8 mouse cellular contexts compared by ENCODE assay signal in the genomic region with DNA sequence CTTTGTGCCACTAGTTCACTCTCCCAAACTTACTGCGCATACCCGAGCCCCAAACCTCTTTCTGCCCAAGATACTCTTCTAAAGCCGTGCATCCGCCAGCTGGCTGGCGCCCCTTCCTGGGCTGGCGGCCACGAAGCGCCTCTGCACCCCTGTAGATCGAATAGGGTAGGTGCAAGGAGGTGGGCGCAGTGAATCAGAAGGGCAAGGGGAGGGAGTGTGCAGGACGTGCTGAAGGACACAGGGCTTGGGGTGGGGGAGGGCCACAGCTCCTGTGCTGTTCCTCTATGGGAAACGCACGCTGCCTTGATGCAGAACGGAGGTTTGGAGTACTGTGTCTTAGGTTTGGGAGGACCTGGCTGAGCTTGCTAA. TPM values are rescaled to one million over a fixed set of nuclear protein-coding genes. Genes with fewer than 3 reads are reported as not detected.
DNase-seq lines count a peak whose midpoint lies in the region; ATAC-seq lines count a peak whose summit lies in the region.

A gene (minus strand): TSS at position 164 of the 369 bp plus-strand sequence.

- no peaks in the 10 kb centered on the region for H3K27me3 ChIP-seq in forebrain, embryonic 15.5 days
- H3K27me3 ChIP-seq in midbrain, embryonic 12.5 days = peaks cover 7% of the 10 kb centered on the region; the same call in 1 of the 2 replicates

- peak; percentile 85 for ATAC-seq in forebrain, embryonic 15.5 days (replicated peaks)
- ATAC-seq in midbrain, embryonic 12.5 days (ENCODE audit: low FRiP score, low read depth) = peak; percentile 89

- peak within 1 kb of the TSS; percentile 98 for H3K27ac ChIP-seq in forebrain, embryonic 15.5 days (replicated peaks)
- H3K27ac ChIP-seq in midbrain, embryonic 12.5 days (replicated peaks) = peak within 1 kb of the TSS; percentile 95

- peak within 1 kb of the TSS; percentile 72 for H3K4me3 ChIP-seq in forebrain, embryonic 15.5 days
- peak within 1 kb of the TSS; percentile 72 for H3K4me3 ChIP-seq in midbrain, embryonic 12.5 days

- peaks cover 10% of the 10 kb centered on the region for H3K36me3 ChIP-seq in forebrain, embryonic 15.5 days
- peaks cover 25% of the 10 kb centered on the region for H3K36me3 ChIP-seq in midbrain, embryonic 12.5 days

- H3K4me2 ChIP-seq in forebrain, embryonic 15.5 days (replicated peaks) = peak within 1 kb of the TSS; percentile 95
- H3K4me2 ChIP-seq in midbrain, embryonic 12.5 days (replicated peaks) = peak within 1 kb of the TSS; percentile 88

- peak within 1 kb of the TSS; percentile 89 for H3K9ac ChIP-seq in forebrain, embryonic 15.5 days (replicated peaks)
- H3K9ac ChIP-seq in midbrain, embryonic 12.5 days (replicated peaks) = peak within 1 kb of the TSS; percentile 80

- WGBS in forebrain, embryonic 15.5 days = under 1% methylated on average over 14 of the region's 14 CpGs
- whole genome bisulfite sequencing in midbrain, embryonic 12.5 days = under 1% methylated on average over 14 of the region's 14 CpGs

- H3K4me1 ChIP-seq in forebrain, embryonic 15.5 days = peaks cover 41% of the 10 kb centered on the region
- peaks cover 26% of the 10 kb centered on the region for H3K4me1 ChIP-seq in midbrain, embryonic 12.5 days

- peak; percentile 90 to 94 for DNase-seq in cerebellum, postnatal 10 days
- no peak for DNase-seq in cerebellum, adult 11 months
- DNase-seq in right cerebral cortex, adult 18-20 months = peak; percentile 85
- DNase-seq in right cerebral cortex, postnatal 25 days = no peak
- DNase-seq in layer of hippocampus, postnatal 25 days (ENCODE audit: extremely low spot score in 1 of 2, low spot score in 1 of 2) = no peak
- DNase-seq in natural killer cell, adult 2 months (ENCODE audit: low spot score in 2 of 2) = no peak

- H3K9me3 ChIP-seq in forebrain, embryonic 15.5 days = no peaks in the 10 kb centered on the region
- no peaks in the 10 kb centered on the region for H3K9me3 ChIP-seq in midbrain, embryonic 12.5 days

RNA-seq across cellular contexts. Expression of the gene that starts here (rescaled TPM):
- polyA plus RNA-seq in forebrain, embryonic 15.5 days (2015; fragmentation: Nextera tagmentation; extraction: Ambion mirVana) = 32.5 and 33.6 TPM in 2 replicates
- 10 to 100 TPM; 19.5 to 31.1 TPM for total RNA-seq in layer of hippocampus, postnatal 25 days (2021)
- 28.9 and 29.8 TPM in 2 replicates for polyA plus RNA-seq in midbrain, embryonic 12.5 days (2016; fragmentation: Nextera tagmentation; extraction: Ambion mirVana)

Comparison
In these comparisons a context has a peak if more than half of its experiments do, and no peak if none do; other contexts are left out.
1. DNase-seq: peak in cerebellum, postnatal 10 days (2 of 2) and right cerebral cortex, adult 18-20 months (single experiment); none in cerebellum, adult 11 months (single experiment), right cerebral cortex, postnatal 25 days (single experiment), layer of hippocampus, postnatal 25 days (0 of 2) and natural killer cell, adult 2 months (0 of 2).